Mouse (Mus musculus) liver (tissue): ENCODE measurements at regions not wholly inside any gene's neighbourhood (a gene's known extent, or its start where the extent isn't known, plus 50 kb on each side); places are given as distances from the start of the nearest gene placed in this dataset.

ENCODE experiments used
- DNase-seq: peaks from one replicate; pipeline ENCODE4 v3.0.0-alpha.2; 2020; ENCODE audit warnings: mixed read lengths

DNA sequence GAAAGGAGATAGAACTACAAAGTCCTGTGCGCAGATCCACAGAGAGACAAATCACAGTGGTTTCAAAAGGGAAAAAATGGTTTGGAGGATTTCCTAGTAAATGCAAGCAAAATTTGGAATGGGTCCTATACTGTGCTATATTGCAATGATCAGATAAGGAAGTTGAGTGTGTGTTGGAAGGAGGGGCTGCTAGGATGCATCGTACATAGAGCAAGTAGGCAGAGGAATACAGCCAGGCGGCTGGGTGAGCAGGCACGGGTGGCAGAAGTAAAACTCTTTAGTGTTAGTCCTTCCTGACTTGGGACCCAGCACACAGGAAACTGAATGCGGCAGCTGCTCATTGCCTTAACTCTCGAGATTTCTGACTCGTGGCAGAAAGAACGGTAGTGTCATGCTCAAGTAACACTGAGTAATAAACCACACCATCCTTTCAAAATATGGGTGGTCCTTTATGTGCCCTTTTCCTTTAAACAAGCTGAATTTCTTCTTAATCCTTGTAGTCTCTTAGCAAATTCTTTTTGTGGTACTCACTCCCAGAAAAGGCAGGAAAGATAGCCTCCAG is 87.0 kb upstream of the Itprid2 start:
- no peak for DNase-seq

DNA sequence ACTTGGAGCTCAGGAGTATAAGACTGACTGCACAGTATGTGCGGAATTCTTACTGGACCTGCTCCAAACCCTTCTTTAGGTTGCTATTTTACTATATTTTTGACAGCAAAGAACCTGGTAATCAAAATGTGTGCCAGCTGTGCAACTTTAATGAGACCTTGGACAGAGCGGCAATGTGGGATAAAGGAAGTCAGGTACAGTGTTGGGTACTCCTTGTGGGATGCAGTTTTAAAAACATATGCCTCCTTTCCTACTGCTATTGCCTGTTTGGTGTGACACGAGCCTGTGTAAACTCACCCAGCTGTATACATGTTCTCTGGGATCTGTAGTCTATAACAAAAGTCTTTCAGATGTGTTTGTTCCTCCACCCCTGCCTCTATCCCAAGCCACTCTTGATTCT is 85.4 kb upstream of the Itprid2 start:
- no peak for DNase-seq

DNA sequence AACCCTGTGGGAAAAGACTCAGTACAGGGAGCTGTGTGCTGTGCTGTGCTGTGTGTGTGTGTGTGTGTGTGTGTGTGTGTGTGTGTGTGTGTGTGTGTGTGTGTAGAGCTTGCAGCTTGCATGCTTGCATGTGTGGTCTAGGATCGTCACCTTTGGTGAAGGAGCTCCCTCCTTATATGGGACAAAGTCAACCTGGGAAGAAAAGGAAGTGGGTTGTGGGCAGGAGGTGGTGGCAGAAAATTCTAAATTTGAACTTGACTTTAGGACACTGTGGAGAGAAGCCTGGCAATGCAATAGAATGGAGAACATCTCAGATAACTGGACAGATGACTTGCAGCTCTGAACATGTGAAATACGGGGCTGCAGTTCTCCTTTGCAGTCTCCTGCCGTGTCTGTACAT is 84.7 kb upstream of the Itprid2 start:
- DNase-seq = no peak

DNA sequence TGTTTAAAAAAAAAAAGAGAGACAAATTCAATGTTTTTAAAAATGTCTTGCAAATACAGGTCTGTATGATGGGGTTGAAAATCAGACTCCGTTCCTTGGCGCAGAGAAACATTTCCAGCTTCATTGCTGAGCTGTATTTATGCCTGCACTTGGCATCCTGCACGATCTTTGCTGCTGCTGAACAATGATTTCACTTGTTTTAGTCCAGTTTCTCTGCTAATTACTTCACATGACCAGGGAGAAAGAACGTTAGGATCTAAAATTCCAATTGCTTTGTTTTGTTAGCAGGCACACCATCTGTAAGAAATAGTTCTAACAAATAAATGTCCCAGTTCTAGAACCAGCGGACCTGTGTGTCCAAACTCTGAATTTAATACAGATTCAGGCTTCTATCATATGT is 82.7 kb upstream of the Itprid2 start:
- no peak for DNase-seq

DNA sequence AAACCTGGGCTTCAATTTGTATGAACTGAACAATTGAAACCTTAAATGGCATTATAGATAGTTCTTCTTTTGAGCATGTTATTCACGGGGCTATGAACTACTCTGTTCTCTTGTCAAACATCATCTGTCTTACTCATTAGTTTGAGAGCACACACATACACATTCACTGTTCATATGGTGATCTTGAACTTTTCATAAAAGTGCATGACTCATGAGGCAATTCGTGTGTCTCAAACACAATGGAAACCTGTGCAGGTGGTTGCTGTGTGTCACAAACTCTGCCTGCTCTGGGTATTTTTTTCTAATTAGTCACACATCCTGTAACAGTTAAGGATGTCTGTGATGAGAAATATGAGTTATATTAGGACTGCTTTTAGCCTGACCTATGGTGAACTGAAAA is 79.8 kb upstream of the Itprid2 start:
- no peak for DNase-seq

DNA sequence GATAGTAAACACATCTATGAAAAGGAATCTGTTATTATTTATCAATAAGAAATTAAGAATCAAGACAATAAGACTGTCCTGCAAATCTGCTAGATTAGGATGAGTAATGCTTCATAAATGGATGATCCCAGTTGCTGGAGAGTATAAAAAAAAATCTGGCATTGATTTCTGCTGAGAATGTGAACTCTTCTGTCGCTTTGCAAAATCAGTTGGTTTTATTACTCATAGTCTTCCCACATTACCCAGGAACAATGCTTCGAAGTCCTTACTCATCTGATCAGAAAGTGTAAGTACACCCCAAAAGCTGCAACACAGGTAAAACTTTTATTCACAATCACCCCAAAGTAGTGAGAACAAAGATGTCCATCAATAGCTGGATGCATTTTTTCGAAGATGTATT is 77.8 kb upstream of the Itprid2 start:
- no peak for DNase-seq

DNA sequence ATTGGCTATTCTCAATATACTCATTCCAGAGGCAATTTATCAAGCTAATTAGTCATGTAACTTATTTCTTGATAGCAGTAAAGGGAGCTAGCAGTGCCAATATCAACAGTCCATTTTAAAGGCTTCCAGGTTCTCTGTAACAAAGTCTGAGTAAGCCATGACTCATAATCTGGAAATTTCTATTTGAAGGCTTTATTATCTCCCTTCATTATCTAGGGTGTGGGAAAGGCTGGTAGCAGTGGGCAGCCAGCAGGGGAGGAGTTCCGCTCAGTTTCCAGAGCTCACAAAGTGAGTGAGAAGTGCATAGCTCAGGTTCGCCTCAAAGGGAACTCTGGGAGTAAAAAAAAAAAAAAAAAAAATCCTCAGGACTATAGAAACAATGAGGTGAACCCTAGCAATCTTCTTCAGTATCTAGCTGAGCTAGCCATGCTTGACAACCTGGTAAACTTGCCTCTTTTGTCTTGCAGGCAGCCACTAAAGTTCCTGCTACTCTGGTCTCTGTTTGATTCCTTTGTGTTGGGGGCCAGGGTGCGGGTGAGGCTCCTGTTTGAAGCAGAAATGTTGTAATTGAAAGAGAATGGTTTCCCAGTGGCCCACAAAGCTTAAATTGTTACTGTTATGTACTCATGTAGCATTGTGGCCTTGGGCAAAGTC is 68.7 kb upstream of the Itprid2 start:
- DNase-seq = no peak

DNA sequence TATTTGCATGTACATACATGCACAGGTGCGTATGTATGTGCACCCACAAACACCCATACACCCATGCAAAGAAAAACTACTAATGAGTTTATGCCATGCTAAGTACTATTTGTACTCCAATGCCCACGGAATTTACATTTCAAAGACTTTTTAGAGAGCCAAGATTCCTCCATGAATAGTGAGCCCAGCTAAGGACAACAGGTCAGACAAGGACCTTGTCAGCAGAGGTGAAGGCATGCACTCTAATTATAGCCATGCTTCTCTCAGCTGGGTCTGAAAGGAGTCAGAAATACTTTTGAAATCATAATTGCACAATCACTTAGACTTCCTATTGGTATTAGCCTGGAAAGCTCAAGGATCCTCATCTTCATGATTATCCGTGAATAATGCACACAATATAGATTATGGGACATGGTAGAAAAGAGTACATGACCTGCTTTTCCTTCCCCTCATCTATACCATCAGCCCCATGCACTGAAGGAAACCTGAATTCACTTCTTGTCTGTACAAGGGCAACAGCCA is 67.7 kb upstream of the Itprid2 start:
- no peak for DNase-seq

DNA sequence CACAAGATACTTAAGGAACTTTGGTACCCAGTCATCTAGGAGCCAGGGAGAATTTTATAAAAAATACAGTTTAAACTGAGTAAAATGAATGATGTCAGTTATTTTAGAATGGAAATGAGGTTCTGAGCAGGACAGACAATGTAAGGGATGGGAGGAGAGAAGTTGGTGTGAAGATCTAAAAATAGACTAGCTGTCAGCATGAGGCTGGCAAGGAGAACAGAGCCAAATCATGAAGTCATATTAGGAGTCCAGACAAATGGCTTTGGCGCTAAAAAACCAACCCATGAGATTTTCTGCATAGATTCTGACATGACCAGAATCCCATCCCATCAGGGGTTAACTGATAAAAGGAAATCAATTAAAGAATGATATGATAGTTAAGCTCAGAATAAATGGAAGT is 65.5 kb upstream of the Itprid2 start:
- no peak for DNase-seq

DNA sequence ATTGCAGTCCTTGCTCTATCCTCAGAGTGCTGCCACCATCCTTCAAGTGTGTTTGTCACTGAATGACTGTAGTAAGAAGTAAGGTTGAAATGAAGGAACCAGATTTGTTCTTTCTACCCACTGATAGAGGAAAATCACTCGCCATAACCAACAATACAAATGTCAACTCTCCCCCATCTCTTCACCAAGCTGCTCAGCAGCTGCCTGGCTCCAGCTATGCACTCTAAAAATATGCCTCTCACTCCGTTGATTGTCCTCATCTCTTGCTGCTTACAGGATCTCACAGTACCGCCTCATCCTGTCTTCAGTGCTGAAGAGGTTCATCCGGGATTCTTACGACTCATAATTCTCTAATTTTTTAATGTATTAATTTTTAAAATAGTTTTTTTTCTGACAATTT is 63.2 kb upstream of the Itprid2 start:
- no peak for DNase-seq

DNA sequence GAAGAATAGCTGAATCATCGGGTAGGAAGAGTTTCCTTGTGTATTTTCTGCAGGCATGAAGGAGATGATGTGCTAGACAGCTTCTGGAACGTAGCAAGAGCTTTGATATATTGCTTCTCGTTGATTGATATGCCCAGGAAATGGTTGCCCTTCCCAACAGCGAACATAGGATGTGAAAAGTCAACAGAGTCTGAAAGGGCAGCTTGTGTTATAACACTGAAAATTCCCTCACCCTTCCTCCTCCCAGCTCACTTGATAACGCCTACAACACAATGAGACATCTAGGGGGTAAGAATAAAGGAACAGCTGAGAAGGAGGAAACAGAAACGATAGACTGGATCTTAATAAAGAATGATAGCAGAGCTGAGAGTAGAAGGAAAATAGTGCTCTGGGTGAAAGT is 60.1 kb upstream of the Itprid2 start:
- DNase-seq = no peak

DNA sequence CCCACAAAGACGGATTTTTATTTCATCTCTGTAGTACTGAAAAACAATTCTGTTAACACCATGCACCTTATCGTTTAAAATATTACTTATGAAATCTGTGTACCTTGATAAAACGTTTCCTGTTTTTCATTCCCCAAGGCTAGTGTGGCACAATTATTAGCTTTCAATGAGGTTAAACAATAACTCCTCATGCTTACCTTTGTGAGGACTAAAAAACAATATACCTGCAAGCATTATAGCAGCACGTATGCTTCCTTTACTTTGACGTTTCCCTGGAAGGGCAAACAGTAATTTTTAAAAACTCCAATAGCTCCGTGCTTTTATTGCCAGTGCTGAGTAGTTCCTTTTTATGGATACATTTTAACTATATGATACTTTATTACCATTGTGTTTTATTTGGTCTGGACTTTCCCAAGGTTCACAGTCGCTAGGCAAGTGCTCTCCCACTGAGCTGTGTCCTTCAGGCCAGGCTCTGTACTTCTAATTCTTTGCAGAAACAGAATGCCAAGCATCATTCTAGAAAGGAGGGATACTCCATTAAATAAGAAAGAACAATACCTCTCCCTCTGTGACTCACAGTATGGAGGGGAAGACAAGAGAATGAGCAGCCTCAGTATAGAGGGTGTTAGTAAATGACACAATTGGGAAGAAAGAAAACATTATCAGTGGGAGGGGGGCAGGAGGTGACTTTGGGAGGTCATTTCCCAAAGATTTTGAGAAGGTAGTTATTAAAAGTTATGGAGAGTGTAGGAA is 50.0 kb upstream of the Itprid2 start:
- DNase-seq = no peak
